Mouse (Mus musculus): ENCODE data around the gene Map2.

Gene Map2

DNA sequence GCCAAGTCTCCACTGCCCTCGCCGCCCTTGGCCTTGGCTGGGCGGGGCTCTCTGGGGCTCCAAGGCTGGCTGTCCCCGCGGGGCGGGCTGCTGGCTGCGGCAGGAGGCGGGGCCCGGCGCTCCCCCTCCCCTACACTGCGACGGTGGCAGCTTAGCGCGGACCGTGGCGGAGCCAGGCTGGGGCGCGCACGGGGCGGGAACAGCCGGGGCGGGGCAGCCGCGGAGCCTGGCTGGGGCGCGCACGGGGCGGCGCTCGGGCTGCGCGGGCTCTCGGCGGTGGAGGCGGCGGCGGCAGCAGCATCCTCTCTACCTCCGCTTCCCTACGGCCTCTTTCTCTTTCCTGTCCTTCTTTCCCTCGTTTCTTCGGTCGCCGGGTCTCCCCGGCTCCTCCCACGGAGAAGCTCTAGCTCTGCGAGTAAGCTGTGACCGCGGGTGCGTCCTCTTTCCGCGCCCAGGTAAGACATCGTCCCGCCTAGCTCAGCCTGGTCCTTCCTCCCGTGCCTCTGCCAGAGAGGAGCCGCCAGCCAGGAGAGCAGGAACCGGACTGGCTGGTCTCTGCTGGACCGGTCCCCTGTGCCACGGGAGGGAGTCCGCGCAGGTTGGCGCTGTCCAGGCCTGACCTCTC is at the start of gene Map2:
Map2 (plus strand) TSS at position 233 of the 625 bp plus-strand sequence.
- peak; percentile 59 for DNase-seq (ENCODE audit: low read depth, low spot score)

DNA sequence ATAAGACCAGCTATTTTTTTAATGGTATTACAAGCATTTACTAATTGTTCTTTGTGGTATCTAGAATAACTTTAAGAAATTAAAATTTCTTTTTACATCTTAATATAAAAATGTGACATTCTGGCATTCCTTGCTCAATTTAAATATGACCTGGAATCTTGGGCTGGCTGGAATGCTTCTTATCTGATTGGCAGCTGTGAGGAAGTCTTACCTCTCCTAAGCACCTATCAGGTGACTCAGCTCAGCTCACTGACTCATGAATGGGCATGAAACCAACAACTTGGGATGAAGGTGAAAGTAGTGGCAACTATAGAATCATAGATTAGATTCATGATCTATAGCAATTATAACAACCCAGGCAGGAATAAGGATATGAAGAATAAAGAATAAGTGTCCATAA is 42.1 kb upstream of the Map2 start:
- DNase-seq (ENCODE audit: low read depth, low spot score) = no peak

DNA sequence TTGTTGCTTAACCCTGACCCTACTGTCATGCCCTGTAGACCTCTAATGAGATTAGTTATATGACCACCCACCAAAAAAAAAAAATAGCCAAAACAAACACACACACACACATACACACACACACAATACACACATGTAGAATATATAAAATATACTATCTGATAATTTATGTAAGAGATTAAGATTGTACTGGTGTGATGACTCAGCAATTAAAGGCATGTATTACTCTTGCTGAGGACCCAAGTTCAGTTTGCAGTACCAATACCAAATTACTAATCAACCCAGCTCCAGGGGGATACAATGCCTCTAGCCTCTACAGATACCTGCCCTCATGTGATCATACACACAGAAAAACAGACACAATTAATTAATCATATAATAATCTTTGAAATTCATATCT is 39.7 kb upstream of the Map2 start:
- no peak for DNase-seq (ENCODE audit: low read depth, low spot score)

DNA sequence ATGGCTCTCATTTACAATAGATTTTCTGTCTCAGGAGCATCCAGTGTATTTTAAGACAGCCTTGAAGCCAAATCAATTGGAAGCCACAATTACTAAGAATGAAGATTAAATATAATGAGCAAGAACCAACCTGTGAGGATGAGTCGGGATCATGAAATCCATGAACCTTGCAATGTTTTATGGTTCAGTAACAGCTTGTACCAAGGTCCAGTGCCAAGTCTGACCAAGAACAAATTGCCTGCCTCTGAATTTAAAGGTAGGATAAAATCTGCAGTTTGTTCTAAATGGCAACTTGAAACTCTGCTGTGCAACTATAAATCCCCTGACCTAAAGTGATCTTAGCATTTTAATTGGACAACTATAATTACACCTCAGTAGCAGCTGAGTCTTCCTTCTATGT is 34.4 kb upstream of the Map2 start:
- DNase-seq (ENCODE audit: low read depth, low spot score) = no peak

DNA sequence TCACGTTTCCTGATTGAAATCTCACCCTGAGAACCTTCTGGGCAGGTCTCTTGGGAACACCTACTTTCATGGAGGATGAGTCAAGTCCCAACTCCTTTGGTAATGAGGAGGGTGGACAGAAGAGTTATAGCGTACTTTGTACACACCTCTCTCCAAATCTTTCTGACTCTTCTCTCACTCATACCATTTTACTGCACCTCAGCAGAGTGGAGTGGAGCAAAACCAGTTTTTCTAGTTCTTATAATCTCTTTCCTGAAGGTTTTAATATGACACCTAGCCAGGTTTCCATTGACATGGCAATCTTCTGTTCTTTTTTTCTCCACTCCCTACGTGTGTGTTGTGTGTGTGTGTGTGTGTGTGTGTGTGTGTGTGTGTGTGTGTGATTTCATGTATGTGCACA is 29.9 kb upstream of the Map2 start:
- no peak for DNase-seq (ENCODE audit: low read depth, low spot score)

DNA sequence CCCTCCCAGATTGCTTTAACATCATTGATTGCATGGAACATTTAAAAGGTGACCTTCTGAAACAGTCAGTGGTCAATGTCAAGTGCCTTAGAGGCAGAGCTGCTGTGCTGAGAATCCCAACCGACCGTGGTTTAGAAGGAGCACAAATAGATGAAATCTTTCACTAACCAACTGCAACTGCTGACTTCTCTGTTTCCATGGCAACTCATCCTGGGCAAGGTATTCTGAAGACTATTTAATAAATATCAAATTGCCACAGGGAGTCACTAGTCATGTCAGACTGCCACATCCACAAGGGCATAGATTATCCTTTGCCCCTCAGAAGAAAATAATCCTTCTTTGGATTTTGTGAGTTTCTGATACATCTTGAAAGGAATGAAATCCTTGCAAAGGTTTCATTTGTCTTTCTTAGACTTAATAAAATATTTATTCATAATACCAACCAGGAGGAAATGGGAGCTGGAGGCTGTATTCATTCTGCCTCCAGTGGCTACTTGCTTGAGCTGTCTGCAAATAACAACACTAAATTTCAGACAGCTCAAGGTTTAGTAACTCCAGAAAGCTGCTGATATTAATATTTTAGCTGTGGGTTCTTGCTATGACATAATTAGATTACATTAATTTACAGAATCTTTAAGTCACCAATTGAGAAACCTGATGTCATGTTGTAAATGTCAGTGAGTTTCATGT is 26.1 kb upstream of the Map2 start:
- DNase-seq (ENCODE audit: low read depth, low spot score) = no peak

DNA sequence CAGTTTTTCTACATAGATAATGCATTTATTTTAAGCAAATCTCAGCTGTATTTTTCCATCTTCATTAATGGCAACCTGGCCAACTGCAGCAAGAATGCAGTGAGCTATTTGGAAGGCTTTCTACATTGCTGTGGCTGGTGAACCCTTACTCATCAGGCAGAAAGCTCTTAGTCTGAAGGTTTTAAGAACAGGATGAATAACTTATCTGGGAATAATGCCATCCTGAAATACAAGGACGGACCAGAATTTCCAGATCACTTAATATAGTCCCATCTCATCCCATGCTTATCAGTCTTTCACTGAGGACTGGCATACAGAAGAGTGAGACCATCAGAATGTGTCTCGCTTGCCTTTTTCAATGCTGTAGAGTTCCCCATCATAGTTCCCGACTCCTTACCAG is 24.3 kb upstream of the Map2 start:
- DNase-seq (ENCODE audit: low read depth, low spot score) = no peak

DNA sequence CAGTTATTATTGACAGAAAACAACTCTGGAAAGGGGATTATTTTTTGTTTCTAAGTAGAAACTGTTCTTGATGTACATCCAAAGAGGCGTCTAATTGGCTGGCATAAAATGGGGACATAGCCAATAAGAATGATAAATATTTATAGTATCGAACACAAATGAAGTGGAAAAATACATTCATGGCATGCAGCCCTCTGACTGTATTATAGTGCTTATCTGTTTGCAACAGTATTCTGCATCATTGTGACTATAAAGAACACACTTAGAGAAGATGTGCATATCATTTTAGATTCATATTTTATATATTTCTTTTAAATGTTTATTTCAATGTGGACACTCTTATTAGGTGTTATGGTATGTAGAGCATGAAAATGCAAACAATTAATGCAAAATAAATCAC is 17.9 kb upstream of the Map2 start:
- DNase-seq (ENCODE audit: low read depth, low spot score) = no peak

DNA sequence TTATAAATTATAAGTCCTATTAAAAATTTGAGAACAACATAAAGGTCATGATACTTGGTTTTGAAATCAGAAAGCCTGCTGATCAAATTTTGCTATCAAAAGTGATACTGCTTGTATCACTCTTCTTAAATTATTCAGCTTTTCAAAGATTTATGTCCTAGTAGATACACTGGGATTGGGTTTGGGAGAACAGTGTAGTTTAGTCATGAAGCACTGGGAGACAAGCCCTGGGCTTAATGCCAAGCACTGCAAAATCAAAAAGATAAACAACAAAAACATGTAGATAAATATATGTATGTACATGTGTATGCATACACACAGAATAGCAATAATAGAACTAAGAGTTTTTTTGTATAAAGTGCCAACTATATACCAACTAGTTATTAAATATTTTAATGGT is 17.5 kb upstream of the Map2 start:
- DNase-seq (ENCODE audit: low read depth, low spot score) = no peak

DNA sequence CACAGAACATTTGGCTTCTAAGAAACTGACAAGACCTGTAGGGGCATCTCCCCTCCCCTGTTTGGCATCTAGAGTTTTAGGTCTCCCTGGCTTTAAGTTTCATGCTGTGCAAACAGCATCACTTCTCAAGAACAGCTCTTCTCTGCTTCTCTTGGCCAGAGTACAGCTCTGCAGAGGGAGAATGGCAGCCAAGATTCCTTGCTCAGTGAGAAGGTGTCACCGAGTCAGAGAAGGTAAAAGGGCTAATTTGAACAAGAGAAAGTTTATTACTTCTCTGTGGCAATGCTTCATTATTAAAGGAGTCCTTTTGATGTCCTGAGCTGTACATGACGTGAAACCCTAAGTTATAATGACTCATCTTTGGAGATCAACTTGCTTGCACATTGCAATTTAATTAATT is 10.4 kb upstream of the Map2 start:
- DNase-seq (ENCODE audit: low read depth, low spot score) = no peak

DNA sequence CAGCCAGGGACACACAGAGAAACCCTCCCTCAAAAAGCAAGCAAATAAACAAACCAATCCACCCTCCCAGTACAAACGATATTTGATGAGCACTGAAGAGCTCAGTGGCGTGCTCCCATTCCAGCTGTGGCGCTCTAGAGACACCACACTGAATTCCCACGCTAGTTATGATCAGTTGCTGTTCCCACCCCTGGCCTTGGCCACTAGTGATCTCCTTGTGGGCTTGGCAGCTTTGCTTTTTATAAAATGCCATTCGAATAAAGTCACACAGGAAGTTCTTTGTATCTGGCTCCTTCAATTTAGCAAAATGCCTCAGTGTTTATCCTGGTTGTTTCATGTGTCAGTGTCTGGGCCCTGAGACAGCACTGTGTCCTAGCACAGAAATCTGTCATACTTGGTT is 6.4 kb upstream of the Map2 start:
- no peak for DNase-seq (ENCODE audit: low read depth, low spot score)

DNA sequence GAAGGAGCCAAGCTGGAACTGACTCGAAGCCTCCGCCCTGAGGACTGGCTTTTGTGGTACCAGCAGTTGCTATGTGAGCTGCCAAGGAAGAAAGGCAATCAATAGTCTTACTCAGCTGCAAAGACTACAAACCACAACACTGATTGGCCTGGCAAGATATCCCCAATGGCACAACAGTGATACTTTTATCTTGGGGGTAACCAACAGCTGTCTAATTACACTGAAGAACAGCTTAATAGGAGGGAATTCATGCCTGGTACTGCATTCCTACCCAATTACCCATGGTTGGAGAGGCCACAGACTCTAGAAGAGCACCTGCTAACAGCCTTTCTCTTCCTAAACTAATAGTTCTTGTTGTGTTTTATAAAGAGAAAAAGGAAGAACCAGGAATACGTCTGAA is 2.9 kb upstream of the Map2 start:
- no peak for DNase-seq (ENCODE audit: low read depth, low spot score)

DNA sequence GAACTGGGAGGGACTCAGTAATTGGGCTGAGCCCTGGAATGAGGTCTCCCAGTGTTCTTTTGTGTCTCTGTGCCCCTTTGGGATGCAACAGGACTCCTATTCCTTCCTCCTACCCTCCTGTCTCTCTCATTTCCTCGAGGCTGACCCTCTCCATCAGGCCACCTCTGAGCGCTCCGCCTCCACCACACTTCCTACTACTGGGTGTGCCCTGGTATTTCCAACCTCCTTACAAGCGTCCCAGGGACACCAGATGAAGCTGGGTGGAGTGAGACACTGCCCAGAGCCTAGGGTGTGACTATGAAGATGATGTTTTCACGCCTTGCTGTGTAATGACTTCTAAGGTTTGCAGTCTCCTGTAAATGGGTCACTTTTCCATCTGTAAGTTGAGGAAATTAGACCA is 1.4 kb upstream of the Map2 start:
- no peak for DNase-seq (ENCODE audit: low read depth, low spot score)

DNA sequence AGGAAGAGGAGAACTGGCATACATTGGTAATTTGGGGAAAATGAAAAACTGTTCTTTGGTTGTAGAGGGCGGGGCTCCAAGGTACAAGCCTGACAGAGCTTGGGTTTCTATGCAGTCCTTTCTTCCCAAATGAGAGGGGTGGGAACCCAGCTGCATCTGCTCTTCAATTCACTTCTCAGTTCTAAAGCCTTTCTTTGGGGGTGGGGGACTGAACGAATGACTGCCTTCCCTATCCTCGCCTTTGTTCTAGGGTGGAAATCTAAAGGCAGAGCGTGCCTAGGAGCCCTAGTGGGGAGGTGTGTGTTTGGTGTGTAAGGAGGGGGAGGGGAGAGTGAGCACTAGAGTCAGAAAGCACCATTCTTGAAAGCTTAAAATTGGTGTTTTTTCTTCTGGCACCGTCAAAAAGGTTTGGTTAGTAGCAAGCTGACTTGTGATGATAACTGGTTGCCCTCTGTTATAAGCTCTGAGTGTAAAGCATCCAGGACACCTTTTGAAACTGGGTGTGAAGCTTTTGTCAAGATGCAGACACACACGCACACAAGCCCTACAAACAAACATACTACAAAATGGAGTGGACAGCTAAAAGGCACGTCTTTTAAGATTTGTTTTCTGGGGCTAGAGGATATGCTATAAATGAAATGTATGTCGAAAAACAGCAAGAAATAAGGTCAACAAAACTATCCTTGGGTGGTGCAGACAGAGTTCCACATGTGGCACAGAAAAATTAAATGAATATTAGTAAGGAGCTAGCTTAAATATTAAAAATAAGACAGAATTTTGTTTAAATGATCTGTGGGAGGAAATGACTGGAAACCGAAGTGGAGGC is 1.2 kb downstream of the Map2 start:
- no peak for DNase-seq (ENCODE audit: low read depth, low spot score)

DNA sequence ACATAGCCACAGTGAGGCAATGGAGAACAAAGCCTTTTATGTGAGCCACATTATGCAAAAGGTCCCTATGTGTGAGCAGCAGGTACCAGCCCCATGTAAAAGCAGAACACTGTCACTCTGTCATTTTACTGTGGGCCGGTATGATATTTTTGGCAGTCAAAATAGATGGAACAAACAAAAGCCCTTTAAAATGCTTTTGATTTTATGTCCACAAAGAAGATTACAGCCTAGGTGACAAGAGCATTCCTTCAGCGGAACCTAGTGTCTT is 1.7 kb downstream of the Map2 start:
- no peak for DNase-seq (ENCODE audit: low read depth, low spot score)

DNA sequence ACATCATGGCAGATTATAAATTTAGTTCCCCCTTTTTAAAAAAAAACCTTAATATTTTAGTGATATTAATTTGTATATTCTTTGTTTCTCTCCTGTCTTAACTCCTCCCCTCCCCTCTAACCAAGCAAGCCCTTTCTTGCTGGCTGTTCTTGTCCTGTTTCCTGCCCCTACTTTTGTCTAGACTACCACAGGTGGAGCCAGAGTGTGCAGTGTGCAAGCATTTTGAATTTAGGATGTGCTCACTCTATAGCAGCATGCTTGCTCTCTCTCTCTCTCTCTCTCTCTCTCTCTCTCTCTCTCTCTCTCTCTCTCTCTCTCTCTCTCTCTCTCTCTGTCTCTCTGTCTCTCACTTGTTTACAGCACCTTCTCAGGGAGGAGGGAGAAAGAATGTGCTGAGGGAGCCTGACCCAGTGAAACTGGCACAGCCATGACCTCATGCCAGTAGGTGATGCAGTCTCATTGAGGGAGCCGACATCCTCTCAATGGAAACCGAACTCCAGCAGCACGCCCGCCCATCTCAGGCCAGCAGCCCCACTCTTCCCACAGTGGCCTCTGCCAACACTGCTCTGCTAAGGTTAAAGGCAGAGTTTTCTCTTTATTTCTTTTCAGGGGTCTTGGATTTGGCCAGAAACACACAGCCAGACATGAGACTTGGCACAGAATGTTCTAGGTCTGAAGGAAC is 2.6 kb downstream of the Map2 start:
- DNase-seq (ENCODE audit: low read depth, low spot score) = peak; percentile 3

DNA sequence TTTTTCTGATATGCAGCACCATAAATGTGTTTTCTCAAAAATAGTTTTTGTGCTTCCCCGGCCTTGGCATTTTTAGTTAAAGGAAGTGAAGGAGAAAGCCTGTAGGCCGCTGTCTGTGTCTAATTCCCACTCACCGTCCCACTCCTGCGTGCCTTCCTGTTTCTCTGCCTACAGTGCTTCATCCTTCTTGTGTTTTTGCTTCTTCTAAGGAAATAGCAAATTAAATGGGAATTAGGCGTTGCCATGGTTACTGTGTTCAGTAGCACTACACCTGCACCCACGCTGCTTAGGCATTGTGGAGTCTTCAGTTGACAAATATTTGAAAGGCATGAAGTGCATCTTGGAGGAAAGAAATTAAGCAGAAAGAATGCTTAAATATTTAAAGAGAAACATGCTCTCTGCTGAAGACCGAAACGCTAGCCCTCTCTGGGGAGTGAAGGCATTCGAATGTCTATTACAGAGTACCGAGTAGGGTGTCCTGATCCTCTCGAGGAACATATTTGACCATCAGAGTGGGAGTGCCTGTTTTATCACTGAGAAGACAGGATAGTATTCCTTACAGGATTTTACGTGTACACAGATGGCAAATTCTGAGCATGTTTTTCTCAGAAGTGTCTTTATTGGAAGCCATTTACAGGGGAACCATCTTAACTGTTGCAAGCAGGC is 12.1 kb downstream of the Map2 start:
- no peak for DNase-seq (ENCODE audit: low read depth, low spot score)

DNA sequence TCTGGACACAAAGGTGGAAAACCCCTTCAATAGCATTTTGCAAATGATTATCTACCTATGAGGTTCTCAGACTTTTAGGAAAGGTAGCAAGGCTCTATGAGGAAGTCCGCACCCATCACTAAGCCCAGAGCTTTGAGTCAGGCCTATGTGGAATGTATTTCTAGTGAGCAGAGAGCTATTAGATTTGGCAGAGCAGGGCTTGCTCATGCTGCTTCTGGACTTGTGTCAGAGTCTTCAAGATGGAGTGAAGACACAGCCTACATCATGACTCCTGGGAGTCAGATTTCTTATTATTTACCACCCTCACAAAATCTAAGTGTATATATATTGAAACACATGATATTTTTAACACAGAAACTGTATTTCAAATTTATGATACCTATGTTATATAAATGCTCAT is 17.3 kb downstream of the Map2 start:
- DNase-seq (ENCODE audit: low read depth, low spot score) = no peak

DNA sequence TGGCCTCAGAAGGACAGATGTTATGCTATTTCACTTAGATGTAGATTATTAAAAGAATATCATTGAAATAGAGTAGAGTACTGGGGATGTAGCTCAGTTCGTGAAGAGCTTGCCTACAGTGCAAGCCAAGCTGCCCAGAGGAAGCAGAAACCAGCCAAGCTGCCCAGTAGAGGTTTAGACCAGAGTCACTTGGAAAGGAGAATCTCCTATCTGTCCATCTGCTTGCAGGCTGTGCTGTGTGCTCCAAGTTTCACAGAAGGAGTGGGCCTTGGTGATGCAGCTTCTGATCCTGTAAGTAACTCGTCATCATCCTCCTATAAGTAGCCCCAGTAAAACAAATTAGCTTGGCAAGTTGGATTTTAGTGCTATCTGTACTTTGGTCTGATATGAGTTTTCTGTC is 17.8 kb downstream of the Map2 start:
- no peak for DNase-seq (ENCODE audit: low read depth, low spot score)

DNA sequence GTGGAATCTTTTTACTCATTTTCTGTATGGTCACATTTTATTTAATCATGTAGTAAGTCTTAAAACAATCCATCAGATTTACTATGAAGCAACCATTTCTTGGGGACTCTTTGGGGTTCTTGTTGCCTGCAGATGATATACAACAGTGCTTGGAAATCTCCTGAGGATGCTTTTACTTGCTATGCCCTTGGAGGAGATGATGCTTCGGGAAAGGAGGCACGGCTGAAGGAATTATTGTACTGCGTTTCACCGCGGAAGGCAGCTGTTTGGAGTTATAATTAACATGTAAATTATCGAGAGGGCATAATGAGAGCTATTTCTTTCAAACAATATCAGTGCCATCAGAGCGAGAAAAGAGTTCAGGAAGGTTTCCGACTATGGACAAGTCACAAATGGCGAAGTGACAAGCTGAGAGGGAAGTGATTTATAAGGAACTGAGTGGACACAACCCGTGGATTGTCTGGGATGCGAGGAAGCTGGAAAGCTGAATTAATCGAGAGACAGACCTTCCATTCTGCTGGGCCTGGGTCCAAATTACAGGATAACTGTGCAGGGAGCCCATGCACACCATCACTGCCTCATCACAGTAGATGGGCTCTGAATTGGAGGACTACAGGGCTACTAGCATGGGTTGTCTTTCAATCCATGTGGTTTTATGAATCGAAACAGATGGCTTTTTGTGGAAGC is 20.1 kb downstream of the Map2 start:
- no peak for DNase-seq (ENCODE audit: low read depth, low spot score)

DNA sequence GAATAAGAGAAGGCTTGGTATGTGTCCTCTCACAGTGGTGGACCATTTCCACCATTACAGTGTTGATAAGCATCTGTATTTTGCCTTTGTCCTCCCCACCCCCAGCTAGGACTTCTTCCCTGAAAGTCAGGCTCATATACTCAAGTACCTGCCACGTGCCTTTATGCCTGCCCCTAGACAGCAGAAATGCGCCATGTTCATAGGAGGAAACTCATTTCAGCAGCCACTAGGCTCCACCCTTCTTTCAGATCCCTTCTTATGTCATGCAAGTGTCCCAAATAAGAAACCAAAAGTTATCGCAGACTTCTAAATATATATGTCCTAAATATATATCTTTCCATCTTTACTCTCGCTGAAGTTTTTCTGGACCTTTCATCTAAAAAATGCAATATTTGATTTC is 21.2 kb downstream of the Map2 start:
- DNase-seq (ENCODE audit: low read depth, low spot score) = no peak

DNA sequence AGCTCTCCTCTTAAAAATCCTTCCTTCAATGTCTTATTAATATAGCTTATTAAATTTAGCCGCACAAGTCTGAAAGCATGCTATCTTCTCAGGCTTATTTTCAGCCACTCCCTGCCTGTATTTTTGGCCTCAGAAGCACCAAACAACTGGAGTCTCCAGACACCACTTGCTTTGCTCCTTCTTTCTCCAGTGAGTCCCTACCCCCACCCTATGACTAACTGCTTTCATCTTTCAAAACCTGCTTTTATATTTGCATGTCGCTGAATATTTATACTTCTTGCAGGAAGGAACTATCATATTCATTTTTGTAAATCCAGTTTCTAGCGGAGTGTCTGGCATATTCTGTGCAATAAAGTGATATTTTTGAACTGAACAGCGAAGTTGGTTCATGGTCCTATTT is 21.6 kb downstream of the Map2 start:
- DNase-seq (ENCODE audit: low read depth, low spot score) = no peak
